Mouse (Mus musculus): ENCODE measurements around the gene Art3. TPM values are rescaled to one million over a fixed set of nuclear protein-coding genes. Genes with fewer than 3 reads are reported as not detected.

Gene Art3
- 342 TPM for polyA plus RNA-seq (2014; fragmentation: Illumina TruSeq; extraction: RNeasy Lipid Tissue Mini Kit (QIAGEN cat#74804); ENCODE audit: low read depth, low replicate concordance)

GRCm38 (mm10) chr5:92331635-92332338 lies at the start of gene Art3:
Gene Art3 (plus strand): TSS chr5:92331827.

GRCm38 (mm10) chr5:92309681-92310511 lies 21.7 kb upstream of the Art3 start, which contains the start of gene Sdad1:
Gene Sdad1 (minus strand): TSS chr5:92310479.

GRCm38 (mm10) chr5:92327929-92328328 lies 3.7 kb upstream of the Art3 start, which contains the start of gene Cxcl9:
Gene Cxcl9 (minus strand): TSS chr5:92328079.

GRCm38 (mm10) chr5:92348794-92349413 lies 17.3 kb downstream of the Art3 start, which contains the start of gene Cxcl10:
Gene Cxcl10 (minus strand): TSS chr5:92348889.

GRCm38 (mm10) chr5:92435025-92435584 lies 103.5 kb downstream of the Art3 start, which contains the start of gene Nup54:
Gene Nup54 (minus strand): TSS chr5:92435219.

Other genes starting within 250 kb of the Art3 start
- gene G3bp2, start 248.1 kb upstream of the Art3 start, polyA plus RNA-seq (2014; fragmentation: Illumina TruSeq; extraction: RNeasy Lipid Tissue Mini Kit (QIAGEN cat#74804); ENCODE audit: low read depth, low replicate concordance), result 130 TPM
- gene Uso1, start 193.9 kb upstream of the Art3 start, polyA plus RNA-seq (2014; fragmentation: Illumina TruSeq; extraction: RNeasy Lipid Tissue Mini Kit (QIAGEN cat#74804); ENCODE audit: low read depth, low replicate concordance), result 42.7 TPM
- 2.5 TPM for gene U90926, start 116.4 kb upstream of the Art3 start, polyA plus RNA-seq (2014; fragmentation: Illumina TruSeq; extraction: RNeasy Lipid Tissue Mini Kit (QIAGEN cat#74804); ENCODE audit: low read depth, low replicate concordance)
- gene Ppef2, start 75.5 kb upstream of the Art3 start, polyA plus RNA-seq (2014; fragmentation: Illumina TruSeq; extraction: RNeasy Lipid Tissue Mini Kit (QIAGEN cat#74804); ENCODE audit: low read depth, low replicate concordance), result 0.28 TPM
- 1.5 TPM for gene Naaa, start 53.7 kb upstream of the Art3 start, polyA plus RNA-seq (2014; fragmentation: Illumina TruSeq; extraction: RNeasy Lipid Tissue Mini Kit (QIAGEN cat#74804); ENCODE audit: low read depth, low replicate concordance)
- gene Sdad1, start 21.3 kb upstream of the Art3 start, polyA plus RNA-seq (2014; fragmentation: Illumina TruSeq; extraction: RNeasy Lipid Tissue Mini Kit (QIAGEN cat#74804); ENCODE audit: low read depth, low replicate concordance), result 72.5 TPM
- 0.99 TPM for gene Cxcl9, start 3.7 kb upstream of the Art3 start, polyA plus RNA-seq (2014; fragmentation: Illumina TruSeq; extraction: RNeasy Lipid Tissue Mini Kit (QIAGEN cat#74804); ENCODE audit: low read depth, low replicate concordance)
- gene Cxcl10, start 17.1 kb downstream of the Art3 start, polyA plus RNA-seq (2014; fragmentation: Illumina TruSeq; extraction: RNeasy Lipid Tissue Mini Kit (QIAGEN cat#74804); ENCODE audit: low read depth, low replicate concordance), result not detected
- gene Nup54, start 103.4 kb downstream of the Art3 start, polyA plus RNA-seq (2014; fragmentation: Illumina TruSeq; extraction: RNeasy Lipid Tissue Mini Kit (QIAGEN cat#74804); ENCODE audit: low read depth, low replicate concordance), result 46.3 TPM
- 14.5 TPM for gene Scarb2, start 175.0 kb downstream of the Art3 start, polyA plus RNA-seq (2014; fragmentation: Illumina TruSeq; extraction: RNeasy Lipid Tissue Mini Kit (QIAGEN cat#74804); ENCODE audit: low read depth, low replicate concordance)
- gene Fam47e, start 223.2 kb downstream of the Art3 start, polyA plus RNA-seq (2014; fragmentation: Illumina TruSeq; extraction: RNeasy Lipid Tissue Mini Kit (QIAGEN cat#74804); ENCODE audit: low read depth, low replicate concordance), result not detected

Measured in testis, adult 10 weeks (tissue).